Mouse (Mus musculus): Measurements from ENCODE around the gene Supt3.

Supt3 gene

GRCm38 (mm10) chr17:45118565-45119471 is 341.9 kb downstream of the Supt3 start:
- DNase-seq (ENCODE audit: inconsistent age in 2 of 2, low spot score in 1 of 2), result no peak

GRCm38 (mm10) chr17:45119609-45120201 is 342.8 kb downstream of the Supt3 start:
- DNase-seq (ENCODE audit: inconsistent age in 2 of 2, low spot score in 1 of 2), result no peak

- DNase-seq (ENCODE audit: inconsistent age in 2 of 2, low spot score in 1 of 2), result no peak
Observed at GRCm38 (mm10) chr17:45123856-45124255, 346.9 kb downstream of the Supt3 start.

- DNase-seq (ENCODE audit: inconsistent age in 2 of 2, low spot score in 1 of 2), result no peak
Observed at GRCm38 (mm10) chr17:45128611-45129010, 351.7 kb downstream of the Supt3 start.

- DNase-seq (ENCODE audit: inconsistent age in 2 of 2, low spot score in 1 of 2), result no peak
Observed at GRCm38 (mm10) chr17:45133501-45134400, 356.8 kb downstream of the Supt3 start.

GRCm38 (mm10) chr17:45136491-45136890 is 359.5 kb downstream of the Supt3 start:
- no peak for DNase-seq (ENCODE audit: inconsistent age in 2 of 2, low spot score in 1 of 2)

- DNase-seq (ENCODE audit: inconsistent age in 2 of 2, low spot score in 1 of 2), result no peak
Observed at GRCm38 (mm10) chr17:45143043-45143442, 366.1 kb downstream of the Supt3 start.

- no peak for DNase-seq (ENCODE audit: inconsistent age in 2 of 2, low spot score in 1 of 2)
Observed at GRCm38 (mm10) chr17:45144656-45145055, 367.7 kb downstream of the Supt3 start.

GRCm38 (mm10) chr17:45151312-45151929 is 374.5 kb downstream of the Supt3 start:
- no peak for DNase-seq (ENCODE audit: inconsistent age in 2 of 2, low spot score in 1 of 2)

GRCm38 (mm10) chr17:45153721-45154120 is 376.8 kb downstream of the Supt3 start:
- DNase-seq (ENCODE audit: inconsistent age in 2 of 2, low spot score in 1 of 2), result no peak

- DNase-seq (ENCODE audit: inconsistent age in 2 of 2, low spot score in 1 of 2), result peak in 1 of 2 experiments; percentile 55
Observed at GRCm38 (mm10) chr17:45158171-45158691, 381.3 kb downstream of the Supt3 start.

GRCm38 (mm10) chr17:45160651-45161050 is 383.7 kb downstream of the Supt3 start:
- DNase-seq (ENCODE audit: inconsistent age in 2 of 2, low spot score in 1 of 2), result peak in 1 of 2 experiments; percentile 36

- peak; percentile 82 to 84 for DNase-seq (ENCODE audit: inconsistent age in 2 of 2, low spot score in 1 of 2)
Observed at GRCm38 (mm10) chr17:45165741-45166140, 388.8 kb downstream of the Supt3 start.

Data from adrenal gland, adult (tissue).